Mouse (Mus musculus): ENCODE data around the gene Stard5. TPM values are rescaled to one million over a fixed set of nuclear protein-coding genes. Genes with fewer than 3 reads are reported as not detected.

The Stard5 gene
- polyA plus RNA-seq, 1 experiment from 2014 or later, result 8.1 TPM

GRCm38 (mm10) chr7:83662711-83663375 is 31.1 kb downstream of the Stard5 start:
- no peaks in the 10 kb centered on the region for H3K27me3 ChIP-seq (replicated peaks; ENCODE audit: control insufficient read depth, insufficient read depth, low read length)

GRCm38 (mm10) chr7:83666087-83666595 is 34.4 kb downstream of the Stard5 start:
- DNase-seq (ENCODE audit: low spot score) (no peak), ATAC-seq (no peak)
- Histone ChIP-seq H3K4me1 (ENCODE audit: control insufficient read depth, insufficient read depth, low read length) (no peaks in the 10 kb centered on the region), H3K9ac (ENCODE audit: low read length) (no peak overlapping the region), H3K36me3 (ENCODE audit: control insufficient read depth, insufficient read depth, low read length) (no peaks in the 10 kb centered on the region), H3K4me2 (ENCODE audit: low read length) (no peak overlapping the region), H3K27me3 (replicated peaks; ENCODE audit: control insufficient read depth, insufficient read depth, low read length) (no peaks in the 10 kb centered on the region), H3K9me3 (replicated peaks; ENCODE audit: control insufficient read depth, low read length) (no peaks in the 10 kb centered on the region), H3K27ac (ENCODE audit: low read depth, low read length) (no peak overlapping the region), H3K4me3 (ENCODE audit: low read depth, low read length) (no peak overlapping the region)
- WGBS, result 95% methylated on average over 4 of the region's 4 CpGs

More at GRCm38 (mm10) chr7:83662711-83663375, 31.1 kb downstream of the Stard5 start:
- no peak overlapping the region for H3K4me3 ChIP-seq (ENCODE audit: low read depth, low read length)
- H3K4me1 ChIP-seq (ENCODE audit: control insufficient read depth, insufficient read depth, low read length), result no peaks in the 10 kb centered on the region
- 85% methylated on average over 6 of the region's 6 CpGs for WGBS
- no peak overlapping the region for H3K4me2 ChIP-seq (ENCODE audit: low read length)
- no peak overlapping the region for H3K9ac ChIP-seq (ENCODE audit: low read length)
- no peaks in the 10 kb centered on the region for H3K9me3 ChIP-seq (replicated peaks; ENCODE audit: control insufficient read depth, low read length)
- H3K36me3 ChIP-seq (ENCODE audit: control insufficient read depth, insufficient read depth, low read length), result no peaks in the 10 kb centered on the region
- no peak overlapping the region for H3K27ac ChIP-seq (ENCODE audit: low read depth, low read length)
- DNase-seq (ENCODE audit: low spot score), result peak; percentile 4
- no peak for ATAC-seq

- no peaks in the 10 kb centered on the region for H3K27me3 ChIP-seq (replicated peaks; ENCODE audit: control insufficient read depth, insufficient read depth, low read length)
- ATAC-seq, result no peak
- H3K4me3 ChIP-seq (ENCODE audit: low read depth, low read length), result no peak overlapping the region
- WGBS, result 76% methylated on average over 5 of the region's 5 CpGs
- H3K4me2 ChIP-seq (ENCODE audit: low read length), result no peak overlapping the region
- no peak overlapping the region for H3K9ac ChIP-seq (ENCODE audit: low read length)
- no peaks in the 10 kb centered on the region for H3K36me3 ChIP-seq (ENCODE audit: control insufficient read depth, insufficient read depth, low read length)
- DNase-seq (ENCODE audit: low spot score), result no peak
- H3K27ac ChIP-seq (ENCODE audit: low read depth, low read length), result no peak overlapping the region
- H3K9me3 ChIP-seq (replicated peaks; ENCODE audit: control insufficient read depth, low read length), result no peaks in the 10 kb centered on the region
- H3K4me1 ChIP-seq (ENCODE audit: control insufficient read depth, insufficient read depth, low read length), result no peaks in the 10 kb centered on the region
Observed at GRCm38 (mm10) chr7:83667936-83668645, 36.3 kb downstream of the Stard5 start.

GRCm38 (mm10) chr7:83668724-83669123 is 37.0 kb downstream of the Stard5 start:
- H3K27me3 ChIP-seq (replicated peaks; ENCODE audit: control insufficient read depth, insufficient read depth, low read length), result no peaks in the 10 kb centered on the region
- ATAC-seq (peak; percentile 50; the same call in 1 of the 2 replicates), DNase-seq (ENCODE audit: low spot score) (peak; percentile 69)
- no peaks in the 10 kb centered on the region for H3K9me3 ChIP-seq (replicated peaks; ENCODE audit: control insufficient read depth, low read length)
- no peak overlapping the region for H3K9ac ChIP-seq (ENCODE audit: low read length)
- H3K27ac ChIP-seq (ENCODE audit: low read depth, low read length), result no peak overlapping the region
- H3K4me1 ChIP-seq (ENCODE audit: control insufficient read depth, insufficient read depth, low read length), result no peaks in the 10 kb centered on the region
- H3K4me3 ChIP-seq (ENCODE audit: low read depth, low read length), result no peak overlapping the region
- 17% methylated on average over 1 of the region's 1 CpGs for WGBS
- H3K4me2 ChIP-seq (ENCODE audit: low read length), result no peak overlapping the region
- H3K36me3 ChIP-seq (ENCODE audit: control insufficient read depth, insufficient read depth, low read length), result no peaks in the 10 kb centered on the region

GRCm38 (mm10) chr7:83671573-83671972 is 39.8 kb downstream of the Stard5 start:
- Histone ChIP-seq H3K27ac (ENCODE audit: low read depth, low read length) (no peak overlapping the region), H3K4me3 (ENCODE audit: low read depth, low read length) (no peak overlapping the region), H3K27me3 (replicated peaks; ENCODE audit: control insufficient read depth, insufficient read depth, low read length) (no peaks in the 10 kb centered on the region), H3K36me3 (ENCODE audit: control insufficient read depth, insufficient read depth, low read length) (no peaks in the 10 kb centered on the region), H3K4me2 (ENCODE audit: low read length) (no peak overlapping the region), H3K9me3 (replicated peaks; ENCODE audit: control insufficient read depth, low read length) (no peaks in the 10 kb centered on the region), H3K9ac (ENCODE audit: low read length) (no peak overlapping the region), H3K4me1 (ENCODE audit: control insufficient read depth, insufficient read depth, low read length) (no peaks in the 10 kb centered on the region)
- DNase-seq (ENCODE audit: low spot score) (no peak), ATAC-seq (no peak)
- 89% methylated on average over 6 of the region's 6 CpGs for WGBS

GRCm38 (mm10) chr7:83675545-83676254 is 43.9 kb downstream of the Stard5 start:
- H3K27me3 ChIP-seq (replicated peaks; ENCODE audit: control insufficient read depth, insufficient read depth, low read length), result no peaks in the 10 kb centered on the region
- no peak overlapping the region for H3K4me3 ChIP-seq (ENCODE audit: low read depth, low read length)
- no peak for ATAC-seq
- H3K36me3 ChIP-seq (ENCODE audit: control insufficient read depth, insufficient read depth, low read length), result no peaks in the 10 kb centered on the region
- no peak overlapping the region for H3K9ac ChIP-seq (ENCODE audit: low read length)
- peak; percentile 62 for DNase-seq (ENCODE audit: low spot score)
- no peak overlapping the region for H3K27ac ChIP-seq (ENCODE audit: low read depth, low read length)
- no peaks in the 10 kb centered on the region for H3K4me1 ChIP-seq (ENCODE audit: control insufficient read depth, insufficient read depth, low read length)
- 36% methylated on average over 5 of the region's 5 CpGs for WGBS
- no peak overlapping the region for H3K4me2 ChIP-seq (ENCODE audit: low read length)
- H3K9me3 ChIP-seq (replicated peaks; ENCODE audit: control insufficient read depth, low read length), result no peaks in the 10 kb centered on the region

GRCm38 (mm10) chr7:83677296-83677695 is 45.5 kb downstream of the Stard5 start:
- DNase-seq (ENCODE audit: low spot score), result no peak
- H3K27me3 ChIP-seq (replicated peaks; ENCODE audit: control insufficient read depth, insufficient read depth, low read length), result no peaks in the 10 kb centered on the region
- H3K9ac ChIP-seq (ENCODE audit: low read length), result no peak overlapping the region
- no peaks in the 10 kb centered on the region for H3K36me3 ChIP-seq (ENCODE audit: control insufficient read depth, insufficient read depth, low read length)
- H3K9me3 ChIP-seq (replicated peaks; ENCODE audit: control insufficient read depth, low read length), result no peaks in the 10 kb centered on the region
- ATAC-seq, result no peak
- H3K27ac ChIP-seq (ENCODE audit: low read depth, low read length), result no peak overlapping the region
- H3K4me3 ChIP-seq (ENCODE audit: low read depth, low read length), result no peak overlapping the region
- no peaks in the 10 kb centered on the region for H3K4me1 ChIP-seq (ENCODE audit: control insufficient read depth, insufficient read depth, low read length)
- 89% methylated on average over 3 of the region's 3 CpGs for WGBS
- no peak overlapping the region for H3K4me2 ChIP-seq (ENCODE audit: low read length)

- ATAC-seq (no peak), DNase-seq (ENCODE audit: low spot score) (no peak)
- Histone ChIP-seq H3K27me3 (replicated peaks; ENCODE audit: control insufficient read depth, insufficient read depth, low read length) (no peaks in the 10 kb centered on the region), H3K4me2 (ENCODE audit: low read length) (no peak overlapping the region), H3K27ac (ENCODE audit: low read depth, low read length) (no peak overlapping the region), H3K4me1 (ENCODE audit: control insufficient read depth, insufficient read depth, low read length) (no peaks in the 10 kb centered on the region), H3K9me3 (replicated peaks; ENCODE audit: control insufficient read depth, low read length) (no peaks in the 10 kb centered on the region), H3K9ac (ENCODE audit: low read length) (no peak overlapping the region), H3K4me3 (ENCODE audit: low read depth, low read length) (no peak overlapping the region), H3K36me3 (ENCODE audit: control insufficient read depth, insufficient read depth, low read length) (no peaks in the 10 kb centered on the region)
- WGBS, result 89% methylated on average over 4 of the region's 4 CpGs
Observed at GRCm38 (mm10) chr7:83678506-83678905, 46.7 kb downstream of the Stard5 start.
